Mouse (Mus musculus): ENCODE measurements around the gene Pwp1. TPM values are rescaled to one million over a fixed set of nuclear protein-coding genes. Genes with fewer than 3 reads are reported as not detected.

Gene Pwp1
- polyA plus RNA-seq, 1 experiment: 8.7 TPM

- no peak overlapping the region for H3K4me3 ChIP-seq (ENCODE audit: insufficient read depth, low read depth, low read length)
- DNase-seq: no peak
- no peaks in the 10 kb centered on the region for H3K4me1 ChIP-seq (ENCODE audit: control insufficient read depth, insufficient read depth, low read length)
- WGBS: 88% methylated on average over 13 of the region's 13 CpGs
- no peaks in the 10 kb centered on the region for H3K27me3 ChIP-seq (replicated peaks; ENCODE audit: control insufficient read depth, insufficient read depth, low read length)
- no peaks in the 10 kb centered on the region for H3K36me3 ChIP-seq (ENCODE audit: control insufficient read depth, insufficient read depth, low read length)
- no peak overlapping the region for H3K27ac ChIP-seq (ENCODE audit: insufficient read depth, low read depth, low read length)
- TF ChIP-seq POLR2A (IDR thresholded peaks at IDR 0.05; ENCODE audit: low read depth, low read length): no peak
- TF ChIP-seq CTCF (conservative IDR thresholded peaks at IDR 0.05; ENCODE audit: insufficient read depth, insufficient read length, low read depth, low read length): no peak
Observed at GRCm38 (mm10) chr10:85873861-85874544, 44.7 kb downstream of the Pwp1 start.

GRCm38 (mm10) chr10:85875812-85876211, 46.5 kb downstream of the Pwp1 start:
- DNase-seq: no peak
- Histone ChIP-seq H3K4me3 (ENCODE audit: insufficient read depth, low read depth, low read length) (no peak overlapping the region), H3K27me3 (replicated peaks; ENCODE audit: control insufficient read depth, insufficient read depth, low read length) (no peaks in the 10 kb centered on the region), H3K36me3 (ENCODE audit: control insufficient read depth, insufficient read depth, low read length) (no peaks in the 10 kb centered on the region), H3K27ac (ENCODE audit: insufficient read depth, low read depth, low read length) (no peak overlapping the region), H3K4me1 (ENCODE audit: control insufficient read depth, insufficient read depth, low read length) (no peaks in the 10 kb centered on the region)
- TF ChIP-seq POLR2A (IDR thresholded peaks at IDR 0.05; ENCODE audit: low read depth, low read length) (no peak), CTCF (conservative IDR thresholded peaks at IDR 0.05; ENCODE audit: insufficient read depth, insufficient read length, low read depth, low read length) (no peak)
- WGBS: 86% methylated on average over 5 of the region's 5 CpGs

GRCm38 (mm10) chr10:85879886-85880486, 50.7 kb downstream of the Pwp1 start:
- H3K36me3 ChIP-seq (ENCODE audit: control insufficient read depth, insufficient read depth, low read length): 0 out of 2 replicates have a peak, but pooled peaks cover 2% of the 10 kb centered on the region

DNA sequence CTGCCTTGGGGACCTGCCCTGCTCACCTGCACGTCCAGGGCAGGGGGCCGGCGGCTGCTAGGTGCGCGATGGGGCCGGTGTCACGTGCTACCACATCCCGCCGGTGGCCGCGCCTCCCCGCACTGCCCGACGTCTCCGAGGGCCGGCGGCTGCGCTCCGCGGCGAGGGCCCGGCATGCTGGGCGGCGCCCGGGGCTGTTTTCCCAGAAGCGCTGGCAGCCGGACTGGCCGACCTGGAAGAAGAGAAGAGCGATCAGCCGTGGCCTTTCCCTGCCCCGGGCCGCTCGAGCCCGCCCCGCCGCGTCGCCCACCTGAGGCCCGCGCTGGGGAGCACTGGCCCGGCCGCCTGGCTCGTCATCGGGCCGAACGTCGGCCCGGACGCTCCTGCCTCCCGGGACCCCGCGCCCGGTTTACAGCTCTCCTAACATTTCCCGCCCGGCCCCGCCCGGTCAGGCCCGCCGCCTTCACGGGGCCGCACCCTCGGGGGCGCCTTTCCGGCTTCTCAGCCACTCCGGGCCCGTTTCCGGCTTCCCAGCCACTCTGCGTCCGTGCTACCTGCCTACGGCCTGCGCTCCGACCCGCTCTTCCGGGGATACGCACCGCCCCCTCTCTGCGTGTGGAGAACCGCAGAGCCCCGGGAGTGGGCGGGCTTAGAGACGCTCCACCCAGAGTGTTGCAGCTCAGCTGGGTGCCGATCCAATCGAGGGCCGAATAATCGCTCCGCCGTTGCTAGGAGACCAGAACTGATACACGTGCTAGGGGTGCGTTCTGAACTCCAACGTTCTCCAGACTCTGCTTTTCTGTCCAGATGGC, 87.4 kb downstream of the Pwp1 start, which contains the start of gene Prdm4:
TSS of gene Prdm4 (minus strand) at position 645 of the 812 bp plus-strand sequence.
- Histone ChIP-seq H3K4me3 (ENCODE audit: insufficient read depth, low read depth, low read length) (peak within 1 kb of the TSS; percentile 98), H3K36me3 (ENCODE audit: control insufficient read depth, insufficient read depth, low read length) (no peaks in the 10 kb centered on the region), H3K4me1 (ENCODE audit: control insufficient read depth, insufficient read depth, low read length) (peaks cover 6% of the 10 kb centered on the region; the same call in 1 of the 2 replicates), H3K27ac (ENCODE audit: insufficient read depth, low read depth, low read length) (peak within 1 kb of the TSS; percentile 18; the same call in 1 of the 2 replicates), H3K27me3 (replicated peaks; ENCODE audit: control insufficient read depth, insufficient read depth, low read length) (no peaks in the 10 kb centered on the region; the same call in 1 of the 2 replicates)
- under 1% methylated on average over 90 of the region's 90 CpGs for WGBS
- DNase-seq: peak; percentile 99
- TF ChIP-seq CTCF (conservative IDR thresholded peaks at IDR 0.05; ENCODE audit: insufficient read depth, insufficient read length, low read depth, low read length) (0 out of 2 replicates have a peak, but pooled peaks have one; percentile 1), POLR2A (IDR thresholded peaks at IDR 0.05; ENCODE audit: low read depth, low read length) (no peak)

More at GRCm38 (mm10) chr10:85879886-85880486, 50.7 kb downstream of the Pwp1 start:
- TF ChIP-seq POLR2A (IDR thresholded peaks at IDR 0.05; ENCODE audit: low read depth, low read length): no peak
- no peak for TF ChIP-seq CTCF (conservative IDR thresholded peaks at IDR 0.05; ENCODE audit: insufficient read depth, insufficient read length, low read depth, low read length)
- Histone ChIP-seq H3K4me3 (ENCODE audit: insufficient read depth, low read depth, low read length) (no peak overlapping the region), H3K4me1 (ENCODE audit: control insufficient read depth, insufficient read depth, low read length) (no peaks in the 10 kb centered on the region), H3K27ac (ENCODE audit: insufficient read depth, low read depth, low read length) (no peak overlapping the region), H3K27me3 (replicated peaks; ENCODE audit: control insufficient read depth, insufficient read depth, low read length) (no peaks in the 10 kb centered on the region)
- DNase-seq: no peak
- 83% methylated on average over 8 of the region's 8 CpGs for WGBS

GRCm38 (mm10) chr10:85927676-85928445, 98.6 kb downstream of the Pwp1 start, which contains the start of gene Ascl4:
Gene Ascl4 (plus strand): TSS chr10:85927681.
- H3K27ac ChIP-seq (ENCODE audit: insufficient read depth, low read depth, low read length): peak within 1 kb of the TSS; percentile 19; the same call in 1 of the 2 replicates
- peaks cover 4% of the 10 kb centered on the region; the same call in 1 of the 2 replicates for H3K4me1 ChIP-seq (ENCODE audit: control insufficient read depth, insufficient read depth, low read length)
- H3K36me3 ChIP-seq (ENCODE audit: control insufficient read depth, insufficient read depth, low read length): no peaks in the 10 kb centered on the region
- 1% methylated on average over 23 of the region's 23 CpGs for WGBS
- no peaks in the 10 kb centered on the region for H3K27me3 ChIP-seq (replicated peaks; ENCODE audit: control insufficient read depth, insufficient read depth, low read length)
- H3K4me3 ChIP-seq (ENCODE audit: insufficient read depth, low read depth, low read length): peak within 1 kb of the TSS; percentile 42
- TF ChIP-seq POLR2A (IDR thresholded peaks at IDR 0.05; ENCODE audit: low read depth, low read length): no peak
- no peak for TF ChIP-seq CTCF (conservative IDR thresholded peaks at IDR 0.05; ENCODE audit: insufficient read depth, insufficient read length, low read depth, low read length)
- peak; percentile 45 for DNase-seq

- Histone ChIP-seq H3K27ac (ENCODE audit: insufficient read depth, low read depth, low read length) (no peak overlapping the region), H3K27me3 (replicated peaks; ENCODE audit: control insufficient read depth, insufficient read depth, low read length) (no peaks in the 10 kb centered on the region), H3K36me3 (ENCODE audit: control insufficient read depth, insufficient read depth, low read length) (no peaks in the 10 kb centered on the region), H3K4me3 (ENCODE audit: insufficient read depth, low read depth, low read length) (peak overlapping the region; percentile 42), H3K4me1 (ENCODE audit: control insufficient read depth, insufficient read depth, low read length) (peaks cover 4% of the 10 kb centered on the region; the same call in 1 of the 2 replicates)
- no peak for TF ChIP-seq POLR2A (IDR thresholded peaks at IDR 0.05; ENCODE audit: low read depth, low read length)
- no peak; the same call in 1 of the 2 replicates for TF ChIP-seq CTCF (conservative IDR thresholded peaks at IDR 0.05; ENCODE audit: insufficient read depth, insufficient read length, low read depth, low read length)
- 1% methylated on average over 63 of the region's 63 CpGs for WGBS
- DNase-seq: peak; percentile 77
Observed at GRCm38 (mm10) chr10:85928499-85929207, 99.4 kb downstream of the Pwp1 start.
